Mouse (Mus musculus) hindbrain, embryonic 11.5 days (tissue): Measurements from ENCODE around the gene Gle1. TPM values are rescaled to one million over a fixed set of nuclear protein-coding genes. Genes with fewer than 3 reads are reported as not detected.
"Not testable (repeated sequence)": the region's sequence is repeated elsewhere in the genome, so short reads cannot be mapped to it uniquely, and the experiment has no call there.

Experiments
- ATAC-seq: fragments of 200-750 bp; cut with Nextera tagmentation; 2 replicates; pipeline ENCODE4 v1.8.0; 2017; ENCODE audit warnings: mild to moderate bottlenecking, moderate TSS enrichment, moderate library complexity; ENCODE audit not compliant: low FRiP score
- DNase-seq: peaks from one replicate; pipeline ENCODE4 v3.0.0-alpha.2; 2015; ENCODE audit warnings: low spot score
- H3K27ac ChIP-seq: fragments of 300-500 bp; sonication (generic); 2 replicates; pipeline ENCODE4 v1.5.1; 2014; ENCODE audit warnings: mild to moderate bottlenecking, low read depth, low read length
- H3K27me3 ChIP-seq: fragments of 300-500 bp; sonication (generic); 2 replicates; pipeline ENCODE4 v1.6.1; 2014; ENCODE audit warnings: mild to moderate bottlenecking, low read length, moderate library complexity, mixed read lengths; ENCODE audit not compliant: control insufficient read depth, insufficient read depth
- H3K36me3 ChIP-seq: fragments of 300-500 bp; sonication (generic); 2 replicates; pipeline ENCODE4 v1.6.1; 2014; ENCODE audit warnings: mild to moderate bottlenecking, low read length, moderate library complexity, mixed read lengths; ENCODE audit not compliant: control insufficient read depth, insufficient read depth
- H3K4me1 ChIP-seq: fragments of 300-500 bp; sonication (generic); replicated peaks from 2 replicates; pipeline ENCODE4 v1.6.1; 2014; ENCODE audit warnings: low read length, mixed read lengths; ENCODE audit not compliant: control insufficient read depth, insufficient read depth
- H3K4me2 ChIP-seq: fragments of 300-500 bp; sonication (generic); replicated peaks from 2 replicates; pipeline ENCODE4 v1.6.1; 2014; ENCODE audit warnings: mild to moderate bottlenecking, low read depth, low read length
- H3K4me3 ChIP-seq: fragments of 300-500 bp; sonication (generic); 2 replicates; pipeline ENCODE4 v1.5.1; 2014; ENCODE audit warnings: low read depth, low read length
- H3K9ac ChIP-seq: fragments of 300-500 bp; sonication (generic); 2 replicates; pipeline ENCODE4 v1.6.1; 2014; ENCODE audit warnings: low read depth, low read length
- H3K9me3 ChIP-seq: fragments of 300-500 bp; sonication (generic); 2 replicates; pipeline ENCODE4 v1.6.1; 2016; ENCODE audit warnings: low read length; ENCODE audit not compliant: control insufficient read depth
- WGBS: fragments of 180-500 bp; shearing (Covaris S2); extraction: QIAGEN DNeasy Blood & Tissue Kit; methylation state at CpG from one replicate; pipeline ENCODE4 v1.1.7; 2014; 5-methylcytosine and 5-hydroxymethylcytosine counted together
- polyA plus RNA-seq: library from polyadenylated mRNA; unstranded; fragments of >200 nt; fragmentation: Nextera tagmentation; extraction: Ambion mirVana; gene quantifications from 2 replicates; pipeline ENCODE4 v1.2.1, GENCODE M21; 2014

Gene Gle1
- polyA plus RNA-seq, result 55.7 and 57.4 TPM in 2 replicates

DNA sequence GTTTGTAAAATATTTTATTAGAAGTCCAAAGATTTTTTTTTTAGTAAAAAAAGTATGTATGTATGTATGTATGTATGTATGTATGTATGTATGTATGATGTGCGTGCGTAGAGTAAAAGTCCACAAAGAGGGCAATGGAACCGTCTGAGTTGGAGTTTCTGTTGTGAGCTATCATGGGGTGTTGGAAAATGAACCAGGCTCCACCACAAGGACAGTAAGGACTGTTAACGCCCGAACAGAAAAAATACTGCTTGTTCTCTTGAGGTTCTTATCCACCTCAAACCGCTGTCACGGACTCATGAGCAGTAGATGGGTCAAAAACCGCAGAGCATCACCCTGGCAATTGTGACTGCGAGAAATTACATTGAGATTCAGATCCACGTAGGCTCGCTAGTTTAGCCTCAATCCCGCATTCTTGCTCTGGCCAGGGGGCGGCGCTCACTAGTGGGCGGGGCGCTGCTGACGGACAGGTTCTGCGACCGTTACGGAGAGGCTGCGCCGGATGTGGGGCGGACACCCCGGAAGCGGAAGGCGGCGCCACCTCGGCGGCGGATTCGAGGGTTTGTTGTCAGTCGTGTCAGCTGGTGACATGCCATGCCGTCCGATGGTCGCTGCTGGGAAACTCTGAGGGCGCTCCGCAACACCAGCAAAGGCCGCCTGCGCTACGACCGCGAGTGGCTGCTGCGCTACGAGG, at the start of gene Gle1:
Gle1 (plus strand) TSS at position 521 of the 694 bp plus-strand sequence.
- 3% methylated on average over 44 of the region's 44 CpGs for WGBS
- H3K36me3 ChIP-seq, result 0 out of 2 replicates have a peak, but pooled peaks cover 2% of the 10 kb centered on the region
- peaks cover 2% of the 10 kb centered on the region; the same call in 1 of the 2 replicates for H3K4me1 ChIP-seq
- no peak within 1 kb of the TSS for H3K27ac ChIP-seq
- DNase-seq (peak; percentile 98), ATAC-seq (peak; percentile 91)
- H3K9ac ChIP-seq, result peak within 1 kb of the TSS; percentile 57
- peak within 1 kb of the TSS; percentile 60 for H3K4me2 ChIP-seq
- no peaks in the 10 kb centered on the region for H3K9me3 ChIP-seq
- no peaks in the 10 kb centered on the region for H3K27me3 ChIP-seq
- H3K4me3 ChIP-seq, result peak within 1 kb of the TSS; percentile 94

DNA sequence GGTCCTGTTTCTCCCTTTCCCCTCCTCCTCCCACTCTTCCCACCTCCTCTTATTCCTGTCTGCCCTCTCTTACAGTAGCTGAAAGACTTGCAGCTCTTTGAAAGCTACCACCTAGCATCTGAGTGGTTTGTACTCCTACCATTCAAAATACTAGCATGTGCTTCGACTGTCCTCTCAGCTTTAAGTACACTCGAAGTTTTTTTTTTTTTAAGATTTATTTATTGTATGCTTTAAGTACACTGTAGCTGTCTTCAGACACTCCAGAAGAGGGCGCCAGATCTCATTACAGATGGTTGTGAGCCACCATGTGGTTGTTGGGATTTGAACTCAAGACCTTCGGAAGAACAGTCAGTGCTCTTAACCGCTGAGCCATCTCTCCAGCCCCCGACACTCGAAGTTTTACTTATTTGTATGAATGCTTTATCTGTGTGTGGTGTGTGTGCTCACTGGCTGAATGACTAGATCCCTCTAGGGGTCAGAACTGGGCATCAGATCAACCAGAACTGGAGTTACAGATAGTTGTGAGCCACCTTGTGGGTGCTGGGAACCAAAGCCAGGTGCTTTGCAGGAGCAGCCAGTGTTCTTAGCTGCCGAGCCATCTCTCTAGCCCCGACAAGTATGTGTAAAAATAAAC, 48.5 kb upstream of the Gle1 start:
- not testable (repeated sequence) for H3K4me3 ChIP-seq, ATAC-seq, H3K4me1 ChIP-seq, DNase-seq, H3K36me3 ChIP-seq, H3K9ac ChIP-seq, H3K9me3 ChIP-seq, H3K4me2 ChIP-seq, H3K27ac ChIP-seq, H3K27me3 ChIP-seq
- WGBS, result 85% methylated on average over 9 of the region's 9 CpGs

DNA sequence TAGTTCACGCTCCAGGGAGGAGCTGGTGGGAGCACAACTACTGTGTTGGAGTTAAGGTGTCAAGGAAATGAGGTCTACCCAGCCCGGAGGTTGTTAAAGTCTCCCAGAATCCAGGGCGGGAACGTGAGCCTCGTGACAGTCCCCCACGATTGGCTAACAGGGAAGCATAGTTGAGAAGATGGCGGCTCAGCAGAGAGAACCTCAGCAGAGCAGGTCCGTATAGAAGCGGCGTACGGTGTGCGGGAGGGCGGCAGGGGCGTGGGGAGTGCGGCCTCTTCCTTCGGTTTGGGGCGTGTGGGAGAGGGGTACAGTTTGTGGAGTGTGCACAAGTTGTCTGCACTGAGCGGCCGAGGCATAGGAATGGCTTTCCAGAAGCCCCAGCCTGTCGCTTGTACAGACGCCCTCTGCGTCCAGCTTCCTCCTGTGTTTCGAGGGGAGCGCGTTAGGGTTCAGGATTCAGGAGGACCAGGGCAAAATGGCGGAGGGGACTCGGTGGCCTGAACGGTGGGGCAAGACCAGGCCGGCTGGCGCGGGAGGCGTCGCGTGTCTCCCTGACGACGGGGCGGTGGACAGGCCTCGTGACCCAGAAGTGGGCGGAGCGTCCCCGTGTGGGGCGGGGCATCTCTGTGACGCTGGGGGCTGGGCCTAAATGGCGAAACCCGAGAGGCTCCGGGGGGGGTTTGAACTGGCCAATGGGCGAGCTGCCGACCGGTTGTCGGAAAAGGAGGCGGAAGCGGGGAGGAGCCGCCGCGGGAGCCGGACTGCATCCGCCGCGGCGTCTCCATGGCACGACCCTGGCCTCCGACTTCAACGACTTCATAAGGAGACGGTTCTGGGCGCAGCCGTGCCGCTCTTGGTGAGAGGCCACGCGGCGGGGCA, 45.9 kb upstream of the Gle1 start, which contains the start of gene Odf2:
Odf2 (plus strand) TSS at position 156 of the 879 bp plus-strand sequence.
- DNase-seq, result peak; percentile 100
- Histone ChIP-seq H3K36me3 (peaks cover 13% of the 10 kb centered on the region), H3K4me2 (peak within 1 kb of the TSS; percentile 92), H3K27me3 (no peaks in the 10 kb centered on the region), H3K9ac (peak within 1 kb of the TSS; percentile 95), H3K4me1 (peaks cover 3% of the 10 kb centered on the region; the same call in 1 of the 2 replicates), H3K9me3 (no peaks in the 10 kb centered on the region), H3K4me3 (peak within 1 kb of the TSS; percentile 79), H3K27ac (peak within 1 kb of the TSS; percentile 91)
- under 1% methylated on average over 64 of the region's 70 CpGs for WGBS
- ATAC-seq, result peak; percentile 91

DNA sequence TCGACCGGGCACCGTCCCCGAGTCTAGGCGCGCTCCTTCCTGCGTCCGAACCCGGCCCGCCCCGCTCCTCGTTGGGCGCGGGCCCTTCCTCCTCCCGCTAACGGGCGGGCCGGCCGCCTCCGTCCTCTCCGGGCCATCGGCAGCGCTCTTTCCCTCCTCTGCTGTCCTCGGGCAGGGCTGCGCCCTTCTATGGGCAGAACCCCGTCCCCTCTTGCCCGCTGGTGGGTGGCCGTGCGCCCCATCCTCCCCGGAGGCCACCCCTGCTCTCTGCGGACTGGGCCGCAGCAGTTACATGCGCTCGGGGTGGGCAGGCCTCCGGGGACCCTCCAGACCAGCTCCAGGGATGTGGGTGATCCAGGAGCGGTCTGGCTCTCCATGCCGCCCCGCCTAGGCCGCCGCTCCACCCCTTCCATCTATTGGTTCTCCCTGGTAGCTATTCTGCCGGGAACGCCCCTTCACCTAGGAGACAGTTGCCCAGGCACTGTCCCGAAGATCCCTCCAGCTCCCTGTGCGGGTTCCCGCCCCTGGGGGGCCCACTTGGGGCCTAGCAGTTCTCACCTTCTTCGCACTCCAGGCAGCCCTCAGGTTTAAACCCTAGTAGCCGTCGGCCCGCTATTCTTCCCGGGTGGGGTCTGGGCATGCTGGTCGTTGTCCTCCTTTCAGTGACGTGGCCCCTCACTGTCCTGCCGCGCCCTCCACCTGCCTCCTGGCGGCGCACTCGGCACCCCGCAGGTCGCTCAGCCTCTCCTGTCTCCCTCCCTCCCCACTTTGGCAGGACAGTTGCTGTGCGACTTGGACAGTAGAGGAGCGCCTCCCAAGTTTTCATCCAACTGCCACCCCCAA, 45.0 kb upstream of the Gle1 start:
- H3K36me3 ChIP-seq, result peaks cover 17% of the 10 kb centered on the region
- peak overlapping the region; percentile 91 for H3K27ac ChIP-seq
- under 1% methylated on average over 54 of the region's 61 CpGs for WGBS
- DNase-seq (peak; percentile 87), ATAC-seq (peak; percentile 91)
- H3K4me2 ChIP-seq, result peak overlapping the region; percentile 92
- no peaks in the 10 kb centered on the region for H3K9me3 ChIP-seq
- peak overlapping the region; percentile 95 for H3K9ac ChIP-seq
- peak overlapping the region; percentile 79 for H3K4me3 ChIP-seq
- H3K27me3 ChIP-seq, result no peaks in the 10 kb centered on the region
- H3K4me1 ChIP-seq, result peaks cover 3% of the 10 kb centered on the region; the same call in 1 of the 2 replicates

DNA sequence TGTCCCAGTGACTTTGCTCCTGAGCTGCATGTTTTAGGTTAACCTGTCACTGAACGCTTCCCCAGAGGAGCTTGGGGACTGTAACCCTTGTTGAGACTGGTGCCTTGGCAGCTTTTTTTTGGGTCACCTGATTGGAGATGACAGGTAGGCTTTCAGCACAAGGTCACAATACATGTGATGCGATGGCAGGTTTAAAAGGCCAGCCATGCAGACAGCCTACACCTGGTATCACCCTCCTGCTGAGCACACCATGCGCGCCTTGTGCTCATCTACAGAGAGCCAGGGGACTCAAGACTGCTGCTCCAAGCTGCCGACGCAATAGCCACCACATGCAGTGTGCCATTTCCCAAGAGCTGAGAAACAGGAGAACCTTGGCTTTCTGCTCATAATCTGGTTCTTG, 43.5 kb upstream of the Gle1 start:
- H3K9me3 ChIP-seq, result no peaks in the 10 kb centered on the region
- H3K36me3 ChIP-seq, result peaks cover 20% of the 10 kb centered on the region
- ATAC-seq, result no peak
- no peak for DNase-seq
- no peak overlapping the region for H3K27ac ChIP-seq
- no peaks in the 10 kb centered on the region for H3K27me3 ChIP-seq
- H3K4me2 ChIP-seq, result no peak overlapping the region
- peaks cover 3% of the 10 kb centered on the region; the same call in 1 of the 2 replicates for H3K4me1 ChIP-seq
- H3K4me3 ChIP-seq, result no peak overlapping the region
- H3K9ac ChIP-seq, result no peak overlapping the region
- 93% methylated on average over 6 of the region's 6 CpGs for WGBS

DNA sequence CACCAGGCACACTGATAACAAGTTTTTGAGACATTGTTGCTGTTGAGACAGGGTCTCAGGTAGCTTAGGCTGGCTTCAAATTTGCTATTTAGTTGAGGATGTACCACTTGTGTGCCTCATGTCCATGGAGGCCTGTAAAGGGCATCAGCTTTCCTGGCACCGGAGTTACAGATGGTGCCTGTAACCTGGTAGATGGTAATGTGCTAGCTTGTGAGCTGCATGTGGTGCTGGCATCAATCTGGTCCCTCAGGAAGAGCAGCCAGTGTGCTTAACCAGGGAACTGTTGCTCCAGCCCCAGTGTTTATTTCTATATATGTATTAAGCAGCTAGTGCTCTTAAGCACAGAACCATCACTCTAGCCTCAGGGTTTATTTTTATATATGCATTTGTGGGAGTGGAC, 39.2 kb upstream of the Gle1 start:
- no peak for DNase-seq
- no peaks in the 10 kb centered on the region for H3K9me3 ChIP-seq
- ATAC-seq, result no peak
- H3K27ac ChIP-seq, result no peak overlapping the region
- peaks cover 20% of the 10 kb centered on the region for H3K36me3 ChIP-seq
- no peak overlapping the region for H3K4me2 ChIP-seq
- no peak overlapping the region for H3K9ac ChIP-seq
- no peaks in the 10 kb centered on the region for H3K4me1 ChIP-seq
- H3K27me3 ChIP-seq, result no peaks in the 10 kb centered on the region
- no peak overlapping the region for H3K4me3 ChIP-seq
- 100% methylated on average over 1 of the region's 1 CpGs for WGBS

DNA sequence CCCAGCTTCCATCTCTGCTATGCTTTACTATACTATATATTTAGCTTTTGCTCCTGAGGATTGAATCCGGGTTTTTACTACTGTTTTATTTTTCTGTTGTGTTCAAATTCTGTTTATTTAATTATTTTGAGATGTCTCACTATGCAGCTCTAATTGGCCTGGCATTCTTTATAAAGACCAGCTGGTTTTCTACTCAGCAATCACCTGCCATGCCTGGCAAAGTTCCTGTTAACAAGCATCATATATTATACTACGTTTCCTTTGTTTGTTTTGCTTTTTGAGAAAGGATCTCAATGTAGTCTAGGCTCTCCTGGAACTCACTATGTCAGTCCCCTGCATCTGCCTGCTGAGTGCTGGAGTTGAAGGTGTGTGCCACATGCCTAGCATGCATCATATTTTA, 37.9 kb upstream of the Gle1 start:
- no peak overlapping the region for H3K27ac ChIP-seq
- H3K9me3 ChIP-seq, result no peaks in the 10 kb centered on the region
- DNase-seq (no peak), ATAC-seq (no peak)
- no peak overlapping the region for H3K4me3 ChIP-seq
- WGBS, result 90% methylated on average over 2 of the region's 2 CpGs
- H3K27me3 ChIP-seq, result no peaks in the 10 kb centered on the region
- H3K4me1 ChIP-seq, result no peaks in the 10 kb centered on the region
- peaks cover 23% of the 10 kb centered on the region for H3K36me3 ChIP-seq
- H3K4me2 ChIP-seq, result no peak overlapping the region
- no peak overlapping the region for H3K9ac ChIP-seq

DNA sequence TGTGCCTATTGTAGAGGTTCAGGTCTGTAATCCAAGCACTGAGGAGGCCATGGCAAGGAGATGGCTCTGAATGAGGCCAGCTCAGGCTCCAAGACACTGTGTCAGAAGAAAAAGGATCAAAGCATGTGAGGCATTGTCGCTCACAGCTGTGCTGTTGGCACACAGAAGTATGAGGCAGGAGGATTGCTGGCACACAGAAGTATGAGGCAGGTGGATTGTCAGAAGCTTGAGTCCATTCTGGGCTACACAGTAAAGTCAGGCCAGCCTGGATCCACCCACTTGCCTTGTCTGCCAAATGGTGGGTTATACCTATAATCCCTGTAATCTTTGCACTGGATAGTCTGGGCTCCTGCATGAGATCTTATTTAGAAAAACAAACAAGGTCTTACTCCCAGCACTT, 37.1 kb upstream of the Gle1 start:
- 93% methylated on average over 1 of the region's 1 CpGs for WGBS
- ATAC-seq (no peak), DNase-seq (no peak)
- Histone ChIP-seq H3K4me3 (no peak overlapping the region), H3K36me3 (peaks cover 23% of the 10 kb centered on the region), H3K4me1 (no peaks in the 10 kb centered on the region), H3K9me3 (no peaks in the 10 kb centered on the region), H3K4me2 (no peak overlapping the region), H3K9ac (no peak overlapping the region), H3K27ac (no peak overlapping the region), H3K27me3 (no peaks in the 10 kb centered on the region)
